Mouse (Mus musculus) bone marrow, adult 2 months (tissue): ENCODE data around the gene Plekhh3.

Experiments
- CTCF ChIP-seq: fragments of 200-500 bp; IDR thresholded peaks from 2 replicates; pipeline ENCODE4 v1.5.1; 2011; ENCODE audit warnings: low read length, control low read depth; ENCODE audit not compliant: control insufficient read depth, insufficient read depth
- POLR2A ChIP-seq: fragments of 200-500 bp; IDR thresholded peaks from 2 replicates; pipeline ENCODE4 v1.6.1; 2011; ENCODE audit warnings: low read depth, mild to moderate bottlenecking, control low read depth, low read length, borderline replicate concordance; ENCODE audit not compliant: control insufficient read depth

- TF ChIP-seq POLR2A, result no peak
- TF ChIP-seq CTCF, result no peak
These were observed 14.3 kb upstream of the Plekhh3 start for GRCm38 (mm10) chr11:101185441-101185840.
